Mouse (Mus musculus) splenic B cell, adult 2 months (primary cell): ENCODE measurements around the gene 4930442H23Rik.
"Not testable (repeated sequence)": the region's sequence is repeated elsewhere in the genome, so short reads cannot be mapped to it uniquely, and the experiment has no call there.

Experiments used
- DNase-seq: peaks from one replicate; pipeline ENCODE4 v3.0.0-alpha.2; 2011; ENCODE audit warnings: low read depth, low spot score
- H3K27me3 ChIP-seq: 2 replicates; pipeline ENCODE4 v1.6.1; 2012; ENCODE audit warnings: mild to moderate bottlenecking, low read length, moderate library complexity, mixed read lengths; ENCODE audit not compliant: control insufficient read depth, poor library complexity, insufficient read depth, severe bottlenecking
- H3K36me3 ChIP-seq: 2 replicates; pipeline ENCODE4 v1.6.1; 2012; ENCODE audit warnings: mild to moderate bottlenecking, low read length, moderate library complexity, mixed read lengths; ENCODE audit not compliant: control insufficient read depth, poor library complexity, insufficient read depth, severe bottlenecking

Gene 4930442H23Rik

DNA sequence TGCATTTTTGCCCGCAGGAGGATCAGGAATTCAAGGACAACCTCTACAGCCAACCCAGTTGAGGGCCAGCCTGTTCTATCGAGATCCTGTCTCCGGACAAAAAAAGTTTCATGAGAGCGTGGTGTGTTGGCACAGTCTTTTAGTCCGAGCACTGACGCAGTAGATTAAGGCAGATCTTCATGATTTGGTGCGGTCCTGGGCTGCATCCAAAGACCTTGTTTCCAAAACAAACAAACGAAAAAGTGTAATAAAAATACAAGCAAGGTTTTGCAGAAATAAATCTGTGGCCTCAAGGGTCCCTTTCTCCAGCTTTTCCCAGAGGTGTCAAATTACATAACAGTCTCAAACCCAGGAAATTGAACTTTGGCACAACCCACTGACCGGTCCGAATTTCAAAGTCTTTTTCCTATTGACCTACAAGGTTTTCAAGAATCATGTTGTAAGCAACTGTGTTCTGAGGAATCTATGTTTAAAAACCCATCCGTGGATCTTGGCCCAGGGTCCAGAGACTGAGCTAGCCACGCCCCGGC is 7.6 kb downstream of the 4930442H23Rik start:
- Histone ChIP-seq H3K27me3 (no peaks in the 10 kb centered on the region), H3K36me3 (peaks cover 29% of the 10 kb centered on the region)
- DNase-seq = no peak

DNA sequence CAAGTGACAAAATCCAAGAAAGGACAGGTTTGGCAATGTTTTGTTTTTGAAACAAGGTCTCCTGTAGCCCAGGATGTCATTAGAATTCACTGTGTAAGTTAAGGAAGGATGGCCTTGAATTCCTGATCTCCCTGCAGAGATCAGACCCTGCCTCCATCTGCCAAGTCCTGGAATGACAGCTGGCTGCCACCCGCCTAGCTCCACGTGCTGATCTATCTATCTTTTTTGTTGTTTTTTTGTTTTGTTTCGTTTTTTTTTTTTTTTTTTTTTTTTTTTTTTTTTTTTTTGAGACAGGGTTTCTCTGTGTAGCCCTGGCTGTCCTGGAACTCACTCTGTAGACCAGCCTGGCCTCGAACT is 8.3 kb downstream of the 4930442H23Rik start:
- H3K36me3 ChIP-seq = peaks cover 24% of the 10 kb centered on the region
- not testable (repeated sequence) for DNase-seq, H3K27me3 ChIP-seq

DNA sequence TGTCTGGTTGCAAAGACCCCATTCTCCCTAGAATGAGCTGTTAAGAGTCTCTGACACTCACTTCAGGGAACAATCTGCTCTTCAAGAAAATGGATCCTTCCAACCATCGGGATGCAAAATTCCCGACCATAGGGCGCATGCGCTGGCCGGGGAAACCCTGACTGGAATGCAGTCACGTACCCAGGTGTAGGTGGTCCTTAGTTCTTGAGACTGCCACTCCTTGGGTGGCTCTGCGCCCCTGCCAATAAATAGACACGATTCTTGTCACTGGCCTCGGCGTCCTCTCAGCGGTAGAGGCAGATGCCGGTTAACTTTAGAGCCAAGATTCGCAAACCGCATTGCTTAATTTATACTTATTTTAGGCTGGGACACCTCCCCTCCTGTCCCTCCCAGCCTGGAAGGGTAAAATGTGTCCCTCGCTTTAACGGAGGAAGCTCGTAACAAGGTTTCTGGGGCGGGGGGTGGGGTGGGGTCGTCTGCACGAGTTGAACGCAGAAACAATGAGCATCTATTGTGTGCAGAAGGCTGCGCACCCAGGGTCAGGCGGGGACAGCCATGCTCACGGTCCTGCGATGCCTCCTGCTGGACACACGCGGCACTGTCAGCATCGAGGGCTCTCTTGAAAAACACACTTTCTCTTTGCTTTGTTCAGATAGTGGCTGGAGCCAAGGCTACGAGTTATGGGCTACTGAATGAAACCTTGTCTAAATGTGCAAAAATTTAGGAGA is 8.9 kb downstream of the 4930442H23Rik start:
- Histone ChIP-seq H3K27me3 (no peaks in the 10 kb centered on the region), H3K36me3 (peaks cover 22% of the 10 kb centered on the region)
- DNase-seq = peak; percentile 93

DNA sequence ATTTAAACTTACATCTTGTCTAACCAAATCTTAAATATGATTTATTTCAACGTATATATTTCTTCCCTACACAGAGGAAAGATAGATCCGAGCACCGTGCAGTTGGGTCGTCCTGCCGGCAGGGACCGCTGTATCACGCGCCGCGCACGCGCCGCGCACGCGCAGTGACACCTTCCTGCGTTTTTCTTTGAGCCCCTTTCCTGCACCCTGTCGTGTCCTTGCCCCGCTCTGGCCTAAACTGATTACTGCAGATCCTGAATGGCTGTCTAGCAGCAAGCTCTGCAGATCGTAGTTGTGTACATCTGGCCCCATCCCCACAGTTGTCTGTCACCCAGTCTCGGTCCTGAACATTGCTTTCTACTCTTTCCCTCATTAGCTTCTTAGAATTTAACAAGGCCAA is 10.5 kb downstream of the 4930442H23Rik start:
- Histone ChIP-seq H3K27me3 (no peaks in the 10 kb centered on the region), H3K36me3 (peaks cover 7% of the 10 kb centered on the region; the same call in 1 of the 2 replicates)
- peak; percentile 90 for DNase-seq

DNA sequence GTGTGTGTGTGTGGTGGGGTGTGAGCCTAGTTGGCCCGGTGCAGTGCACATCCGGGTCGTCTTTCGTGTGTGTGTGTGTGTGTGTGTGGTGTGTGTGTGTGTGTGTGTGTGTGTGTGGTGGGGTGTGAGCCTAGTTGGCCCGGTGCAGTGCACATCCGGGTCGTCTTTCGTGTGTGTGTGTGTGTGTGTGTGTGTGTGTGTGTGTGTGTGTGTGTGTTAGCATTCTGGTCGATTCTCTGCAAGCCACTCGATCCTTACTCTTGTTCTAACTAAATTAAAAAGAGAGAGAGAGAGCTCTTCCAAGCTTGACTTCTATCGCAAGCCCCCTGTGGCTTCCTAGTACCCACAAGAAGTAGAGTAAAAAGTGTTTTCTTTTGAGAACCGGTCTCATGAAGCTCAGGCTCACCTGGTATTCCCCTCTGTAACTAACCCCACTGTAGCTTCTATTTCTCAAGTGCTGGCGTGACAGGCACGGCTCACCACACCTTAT is 14.2 kb downstream of the 4930442H23Rik start:
- not testable (repeated sequence) for H3K36me3 ChIP-seq, H3K27me3 ChIP-seq
- peak; percentile 82 for DNase-seq

DNA sequence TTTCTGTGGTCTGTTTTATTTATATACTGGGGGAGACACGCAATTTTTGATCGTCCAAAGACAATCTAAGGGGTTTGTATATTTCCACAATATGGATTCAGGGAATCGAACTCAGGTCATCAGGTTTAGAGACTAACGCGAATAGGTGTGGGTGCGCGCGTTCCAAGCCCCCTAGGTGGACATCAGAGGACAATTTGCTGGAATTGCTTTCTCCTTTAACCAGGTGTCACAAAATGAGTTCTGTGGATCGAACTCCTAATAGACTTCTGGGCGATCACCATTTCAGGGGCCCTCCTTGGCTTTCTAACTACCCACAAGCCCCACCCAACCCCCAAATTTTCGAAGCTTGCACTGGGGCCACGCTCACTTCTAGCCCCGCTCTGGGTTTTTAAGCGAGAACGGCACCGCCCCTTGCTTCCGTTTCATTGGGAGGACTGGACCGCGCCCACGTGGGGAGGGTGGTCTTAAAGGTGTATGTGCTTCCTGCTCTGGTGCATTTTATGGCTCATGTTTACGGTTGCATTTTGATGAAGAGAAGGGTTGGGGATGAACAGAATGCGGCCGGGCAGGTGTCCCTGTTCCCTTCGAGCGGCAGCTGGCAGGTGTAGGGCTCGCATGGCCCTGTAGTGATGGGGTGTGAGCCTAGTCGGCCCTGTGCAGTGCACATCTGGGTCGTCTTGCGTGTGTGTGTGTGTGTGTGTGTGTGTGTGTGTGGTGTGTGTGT is 15.0 kb downstream of the 4930442H23Rik start:
- Histone ChIP-seq H3K27me3 (no peaks in the 10 kb centered on the region), H3K36me3 (no peaks in the 10 kb centered on the region)
- DNase-seq = peak; percentile 92

DNA sequence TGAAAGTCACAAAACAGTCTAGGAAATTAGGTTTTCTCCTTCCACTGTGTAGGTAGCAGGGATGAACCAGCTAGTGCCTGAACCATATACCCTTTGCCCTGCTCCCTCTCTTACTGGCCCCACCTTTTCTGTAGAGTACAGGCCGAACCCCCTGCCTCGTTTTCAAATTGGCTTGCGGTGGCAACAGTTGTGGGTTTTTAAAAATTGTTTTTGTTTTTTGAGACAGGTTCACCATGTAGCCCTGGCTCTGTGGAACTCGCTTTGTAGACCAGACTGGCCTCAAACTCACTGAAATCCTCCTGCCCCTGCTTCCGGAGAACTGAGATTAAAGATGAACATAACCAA is 15.6 kb downstream of the 4930442H23Rik start:
- no peak for DNase-seq
- Histone ChIP-seq H3K36me3 (no peaks in the 10 kb centered on the region), H3K27me3 (no peaks in the 10 kb centered on the region)

DNA sequence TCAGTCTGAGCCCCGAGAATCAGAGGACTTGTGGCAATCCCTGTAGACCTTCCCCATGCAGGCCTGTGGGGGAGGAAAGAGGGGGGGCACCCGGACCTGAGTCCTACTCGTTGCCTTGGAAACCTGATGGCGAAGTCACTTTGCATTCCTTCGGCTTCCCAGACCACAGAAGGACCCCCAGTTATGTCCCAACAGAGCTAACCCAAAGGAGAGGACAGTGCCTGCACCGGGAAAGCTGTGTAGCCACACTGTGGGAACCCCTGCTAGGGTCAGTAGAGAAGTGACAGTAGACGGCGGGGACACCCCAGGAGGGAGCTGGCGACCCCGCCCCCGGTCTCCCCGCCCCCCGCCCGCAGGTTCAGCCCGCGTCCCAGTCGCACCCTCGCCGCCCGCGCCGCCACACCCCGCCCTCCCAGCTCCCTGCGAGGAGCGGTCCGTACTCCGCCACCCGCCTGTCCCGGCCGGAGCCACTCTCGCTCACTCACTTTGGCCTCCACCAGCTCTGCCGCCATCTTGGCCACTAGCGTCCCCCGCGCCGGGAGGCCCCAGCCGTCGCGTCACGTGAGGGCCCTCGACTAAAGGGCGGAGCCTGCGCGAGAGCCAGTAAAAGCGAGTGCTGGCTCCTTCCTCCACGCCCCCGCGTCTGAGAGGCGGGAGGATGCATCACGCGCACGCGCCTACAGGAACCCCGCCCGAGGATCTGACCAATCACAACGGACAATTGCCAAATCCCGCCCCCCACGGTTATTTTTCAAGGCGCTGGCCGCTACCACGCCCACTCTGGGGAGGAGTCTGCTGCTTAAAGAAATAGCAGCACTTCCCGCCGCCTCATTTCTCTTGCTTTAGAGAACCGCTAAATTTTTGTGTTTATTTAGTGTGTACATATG is 16.2 kb downstream of the 4930442H23Rik start, which contains the start of gene Pias4:
Gene Pias4 (minus strand): TSS at position 724 of the 887 bp plus-strand sequence.
- DNase-seq = peak; percentile 100
- H3K27me3 ChIP-seq = no peaks in the 10 kb centered on the region
- no peaks in the 10 kb centered on the region for H3K36me3 ChIP-seq

DNA sequence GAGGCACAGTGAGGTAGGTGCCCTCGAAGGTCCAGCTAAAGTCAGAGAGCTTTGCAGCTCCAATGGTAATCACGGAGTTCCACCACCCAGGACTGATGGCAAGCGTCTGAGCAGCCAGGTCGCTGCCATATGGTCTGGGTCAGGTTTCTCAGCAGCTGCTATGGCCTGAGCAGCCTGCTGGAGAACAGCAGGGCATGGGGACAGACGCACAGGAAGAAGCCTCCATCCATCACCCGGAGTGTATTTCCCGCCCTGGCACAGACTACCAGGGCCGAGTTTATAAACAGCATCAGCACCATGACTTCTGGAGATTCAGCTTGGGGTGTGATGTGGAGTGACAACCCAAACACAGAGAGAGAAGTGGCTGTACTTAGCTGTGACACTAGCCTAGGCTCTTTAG is 18.5 kb downstream of the 4930442H23Rik start:
- no peak for DNase-seq
- no peaks in the 10 kb centered on the region for H3K36me3 ChIP-seq
- no peaks in the 10 kb centered on the region for H3K27me3 ChIP-seq

DNA sequence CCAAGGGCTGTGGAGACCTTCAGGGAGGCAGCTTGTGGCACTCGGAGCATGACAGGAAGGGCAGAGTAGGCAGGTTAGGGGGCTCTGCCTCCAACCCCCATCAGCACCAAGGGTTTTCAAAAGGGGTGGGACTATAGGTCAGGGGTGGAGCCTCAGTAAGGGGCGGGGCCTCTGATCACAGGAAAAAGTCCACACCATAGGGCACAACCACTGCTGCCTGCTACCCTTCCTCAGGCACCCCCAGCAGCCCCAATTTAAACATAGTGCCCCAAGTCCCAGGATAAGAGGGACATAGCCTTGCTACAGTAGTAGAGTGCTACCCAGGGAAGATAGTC is 21.4 kb downstream of the 4930442H23Rik start:
- no peaks in the 10 kb centered on the region; the same call in 1 of the 2 replicates for H3K36me3 ChIP-seq
- DNase-seq = no peak
- H3K27me3 ChIP-seq = no peaks in the 10 kb centered on the region

DNA sequence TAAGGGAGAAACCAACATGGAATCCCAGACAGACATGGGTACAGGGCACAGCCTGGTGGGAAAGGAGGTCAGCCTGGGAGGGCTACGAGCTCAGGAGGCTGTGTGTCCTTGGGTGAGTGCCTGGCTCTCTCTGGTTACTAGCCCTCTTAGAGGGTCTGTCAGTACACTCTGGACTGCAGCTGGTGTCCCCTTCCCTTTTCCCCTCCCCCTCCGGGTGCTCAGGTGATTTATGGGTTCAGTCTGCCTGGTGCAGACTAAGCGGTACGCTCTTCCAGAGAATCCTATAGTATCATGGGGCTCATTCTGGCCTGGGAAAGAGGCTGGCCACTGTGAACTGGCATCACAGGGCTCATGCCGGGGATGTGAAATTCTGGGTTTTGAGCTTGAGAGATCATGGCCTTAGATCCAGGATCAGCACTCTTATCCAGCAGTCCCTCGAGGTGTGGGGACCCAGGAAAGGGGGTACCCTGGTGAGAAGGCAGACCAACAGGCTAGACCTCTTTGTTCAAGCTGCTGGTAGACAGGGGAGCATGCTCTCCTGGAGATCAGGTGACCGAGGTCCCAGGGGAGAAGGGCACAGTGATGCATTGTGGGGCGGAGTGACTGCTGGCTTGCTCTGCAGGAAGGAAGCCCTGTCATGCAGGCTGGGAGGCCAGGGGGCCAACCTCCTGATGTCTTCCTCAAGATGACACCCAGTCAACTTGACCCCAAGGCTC is 21.9 kb downstream of the 4930442H23Rik start:
- Histone ChIP-seq H3K27me3 (no peaks in the 10 kb centered on the region), H3K36me3 (no peaks in the 10 kb centered on the region; the same call in 1 of the 2 replicates)
- DNase-seq = peak; percentile 97

DNA sequence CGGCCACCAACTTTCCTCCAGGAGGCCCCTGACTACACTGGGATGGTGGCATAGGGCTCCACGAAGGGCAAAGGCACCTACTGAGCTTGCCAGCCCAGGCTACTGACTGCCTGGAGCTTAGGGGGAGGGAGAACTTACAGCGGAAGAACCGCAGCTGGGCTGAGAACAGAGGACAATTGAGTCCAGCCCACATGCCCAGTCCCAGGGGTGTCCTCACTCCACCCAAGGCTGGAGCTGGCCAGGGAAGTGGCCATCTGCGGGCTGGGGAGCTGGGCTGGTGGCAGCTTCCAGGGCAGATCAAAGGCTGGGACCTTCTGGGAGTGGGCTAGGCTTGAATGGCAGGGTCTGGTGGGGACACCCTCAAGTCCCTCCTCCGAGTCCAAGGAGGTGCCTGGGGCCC is 28.9 kb downstream of the 4930442H23Rik start:
- no peak for DNase-seq

DNA sequence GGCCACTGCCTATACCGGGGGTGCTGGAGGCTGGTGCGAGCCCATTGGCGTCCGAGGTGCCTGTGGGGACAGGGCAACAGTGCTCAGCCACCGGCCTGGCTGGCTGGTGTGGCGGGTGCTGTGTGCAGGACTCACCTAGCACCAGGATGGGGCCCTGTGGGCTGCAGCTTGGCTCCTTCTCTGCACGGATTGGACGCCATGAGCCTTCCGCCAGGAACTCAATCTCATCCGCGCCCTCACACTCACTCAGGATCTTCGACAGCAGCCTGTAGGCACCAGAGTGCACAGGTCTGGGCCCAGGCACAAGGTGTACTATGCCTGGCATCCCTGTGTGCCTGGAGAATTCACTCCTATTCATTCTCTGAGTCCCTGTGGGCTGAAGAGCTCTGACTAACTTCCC is 29.3 kb downstream of the 4930442H23Rik start:
- peaks cover 8% of the 10 kb centered on the region for H3K36me3 ChIP-seq
- H3K27me3 ChIP-seq = no peaks in the 10 kb centered on the region
- no peak for DNase-seq

More for the DNA sequence above, 28.9 kb downstream of the 4930442H23Rik start:
- Histone ChIP-seq H3K27me3 (no peaks in the 10 kb centered on the region), H3K36me3 (peaks cover 6% of the 10 kb centered on the region)

DNA sequence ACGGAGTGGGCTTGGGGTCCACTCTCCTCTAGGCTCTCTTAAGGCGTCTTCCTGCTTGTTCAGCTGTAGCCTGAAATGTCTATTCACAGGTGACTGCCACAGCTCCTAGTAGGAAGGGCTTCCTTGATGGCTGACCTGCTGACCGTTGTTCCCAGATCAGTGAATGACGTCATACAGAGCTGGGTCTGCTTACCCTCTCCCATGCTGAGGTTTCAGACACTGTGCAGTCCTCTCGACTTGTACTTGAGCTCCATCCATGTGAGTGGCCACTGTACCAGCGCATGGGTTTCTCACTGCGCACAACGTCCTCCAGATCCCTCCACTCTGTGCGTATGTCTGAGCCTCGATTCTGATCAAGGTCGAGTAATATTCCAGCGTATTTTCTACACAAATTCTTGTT is 31.0 kb downstream of the 4930442H23Rik start:
- no peaks in the 10 kb centered on the region for H3K27me3 ChIP-seq
- no peak for DNase-seq
- H3K36me3 ChIP-seq = peaks cover 18% of the 10 kb centered on the region
